14 mouse cellular contexts compared by ENCODE assay signal in genomic region chr14:124264541-124265059, GRCm38 (mm10).
"Had no signal": no experiment of that assay in that cellular context is flagged by ENCODE, and none has a peak within 500 bp of the region (broad histone marks: within the 10 kb centered on the region; RNA-seq: fewer than 3 reads in every experiment).

No protein-coding gene starts in this region.

- H3K27ac ChIP-seq: limb, embryonic 15.5 days; liver, embryonic 12.5 days; neural tube, embryonic 15.5 days had no signal

- H3K9ac ChIP-seq: limb, embryonic 15.5 days; liver, embryonic 12.5 days; lung, embryonic 14.5 days; neural tube, embryonic 15.5 days had no signal

- H3K4me1 ChIP-seq: limb, embryonic 15.5 days; liver, embryonic 12.5 days; megakaryocyte, embryonic 14.5 days; neural tube, embryonic 15.5 days had no signal

- H3K4me2 ChIP-seq: limb, embryonic 15.5 days; liver, embryonic 12.5 days; lung, embryonic 14.5 days; midbrain, embryonic 11.5 days; neural tube, embryonic 15.5 days had no signal

- H3K4me3 ChIP-seq: limb, embryonic 15.5 days; liver, embryonic 12.5 days; megakaryocyte, embryonic 14.5 days; myocyte; neural tube, embryonic 15.5 days had no signal

- ATAC-seq: liver, embryonic 12.5 days had no signal

- H3K27me3 ChIP-seq: limb, embryonic 15.5 days; liver, embryonic 12.5 days; megakaryocyte, embryonic 14.5 days; neural tube, embryonic 15.5 days had no signal

- H3K36me3 ChIP-seq: limb, embryonic 15.5 days; liver, embryonic 12.5 days; neural tube, embryonic 15.5 days had no signal

- DNase-seq: kidney, adult 11 months; kidney, postnatal 10 days; layer of hippocampus, postnatal 36 days; lung, embryonic 14.5 days; lung, postnatal 10 days; lung, postnatal 4 days; right cerebral cortex, adult 18-20 months; thymus, postnatal 14 days had no signal

- H3K9me3 ChIP-seq: limb, embryonic 15.5 days; liver, embryonic 12.5 days; megakaryocyte, embryonic 14.5 days; neural tube, embryonic 15.5 days had no signal
